Mouse (Mus musculus): ENCODE results near the gene Rgs13. TPM values are rescaled to one million over a fixed set of nuclear protein-coding genes. Genes with fewer than 3 reads are reported as not detected.

Rgs13 gene
- polyA plus RNA-seq, 1 experiment from 2014 or later = not detected

DNA sequence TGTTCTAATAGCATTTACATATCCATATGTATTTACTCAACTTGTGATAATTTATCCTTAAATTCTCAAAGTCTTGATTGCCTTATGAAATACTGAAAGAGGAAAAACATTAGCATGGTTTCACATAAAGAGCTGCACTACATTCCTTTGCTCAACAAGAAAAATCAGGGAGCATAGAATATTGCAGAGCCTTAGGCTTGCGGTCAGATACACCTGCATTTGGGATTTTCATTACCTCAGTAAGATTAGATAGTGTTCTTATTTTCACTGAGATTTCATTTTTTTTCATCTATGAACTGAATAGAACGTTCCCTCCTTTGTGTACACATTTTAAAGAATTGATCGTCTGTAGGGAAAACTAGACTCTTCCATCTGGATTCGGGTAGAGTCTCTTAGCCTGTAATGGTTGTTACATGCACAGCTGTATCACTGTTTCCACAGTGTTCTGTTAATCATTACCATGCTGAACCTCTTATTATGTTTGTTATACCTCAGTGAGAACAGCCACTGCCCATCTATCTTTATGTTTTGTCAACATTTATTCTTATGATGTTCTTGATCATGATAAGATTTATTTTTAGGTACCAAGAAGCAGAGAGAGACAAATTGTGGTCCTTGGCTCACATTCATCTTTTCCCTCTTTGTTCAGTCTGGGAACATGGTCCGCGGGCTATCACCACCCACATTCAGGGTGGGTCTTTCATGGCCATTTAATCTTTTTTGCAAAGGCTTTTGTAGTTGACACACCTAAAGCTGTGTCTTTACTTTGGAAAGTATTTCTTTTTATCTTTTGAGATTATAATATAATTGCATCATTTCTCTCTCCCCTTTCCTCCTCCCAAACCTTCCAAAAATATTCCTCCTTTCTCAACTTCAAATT, 61.1 kb downstream of the Rgs13 start:
- Histone ChIP-seq H3K27ac (ENCODE audit: low read length) (no peak overlapping the region), H3K4me1 (ENCODE audit: insufficient read depth, low read length) (no peaks in the 10 kb centered on the region), H3K36me3 (ENCODE audit: insufficient read depth, low read length) (no peaks in the 10 kb centered on the region), H3K9me3 (ENCODE audit: low read length) (no peaks in the 10 kb centered on the region), H3K4me2 (replicated peaks; ENCODE audit: low read depth, low read length) (no peak overlapping the region), H3K4me3 (ENCODE audit: low read length) (no peak overlapping the region), H3K9ac (replicated peaks; ENCODE audit: low read length) (no peak overlapping the region), H3K27me3 (ENCODE audit: insufficient read depth, low read length) (no peaks in the 10 kb centered on the region)
- no peak for ATAC-seq (ENCODE audit: low FRiP score, low TSS enrichment)
- WGBS = 77% methylated on average over 6 of the region's 6 CpGs

DNA sequence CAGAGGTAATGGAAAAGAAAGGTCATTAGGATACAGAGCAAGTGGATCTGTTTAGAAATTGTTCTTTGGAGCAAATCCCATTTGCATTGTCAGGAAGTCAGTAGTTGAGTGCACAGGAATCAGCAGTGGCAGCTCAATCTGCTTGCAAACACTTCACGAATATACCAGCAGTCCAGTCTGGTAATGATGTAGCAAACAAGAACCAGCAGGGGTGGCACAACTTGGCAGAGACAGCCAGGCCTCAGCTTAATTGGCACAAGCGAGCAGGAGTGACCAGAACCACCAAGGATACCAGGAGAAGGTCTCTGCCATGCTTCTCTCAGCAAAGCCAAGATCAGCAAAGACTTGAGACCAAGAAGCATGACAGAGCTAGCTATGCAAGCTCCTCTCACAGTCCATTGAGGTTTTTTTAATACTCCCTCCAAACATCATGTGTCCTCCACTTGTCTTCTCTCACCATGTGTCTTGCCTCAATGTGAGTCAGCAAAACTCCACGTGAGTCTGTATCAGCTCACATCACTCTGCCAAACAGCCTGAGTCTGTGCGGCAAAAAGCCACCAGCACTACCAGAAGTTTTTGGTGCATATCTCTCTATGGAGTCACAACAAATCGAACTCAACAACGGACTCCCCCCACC, 63.6 kb downstream of the Rgs13 start:
- WGBS = 75% methylated on average over 6 of the region's 6 CpGs
- Histone ChIP-seq H3K4me2 (replicated peaks; ENCODE audit: low read depth, low read length) (no peak overlapping the region), H3K4me3 (ENCODE audit: low read length) (no peak overlapping the region), H3K9me3 (ENCODE audit: low read length) (no peaks in the 10 kb centered on the region), H3K36me3 (ENCODE audit: insufficient read depth, low read length) (no peaks in the 10 kb centered on the region), H3K4me1 (ENCODE audit: insufficient read depth, low read length) (no peaks in the 10 kb centered on the region), H3K9ac (replicated peaks; ENCODE audit: low read length) (no peak overlapping the region), H3K27ac (ENCODE audit: low read length) (peak overlapping the region; percentile 18; the same call in 1 of the 2 replicates), H3K27me3 (ENCODE audit: insufficient read depth, low read length) (no peaks in the 10 kb centered on the region)
- ATAC-seq (ENCODE audit: low FRiP score, low TSS enrichment) = no peak

DNA sequence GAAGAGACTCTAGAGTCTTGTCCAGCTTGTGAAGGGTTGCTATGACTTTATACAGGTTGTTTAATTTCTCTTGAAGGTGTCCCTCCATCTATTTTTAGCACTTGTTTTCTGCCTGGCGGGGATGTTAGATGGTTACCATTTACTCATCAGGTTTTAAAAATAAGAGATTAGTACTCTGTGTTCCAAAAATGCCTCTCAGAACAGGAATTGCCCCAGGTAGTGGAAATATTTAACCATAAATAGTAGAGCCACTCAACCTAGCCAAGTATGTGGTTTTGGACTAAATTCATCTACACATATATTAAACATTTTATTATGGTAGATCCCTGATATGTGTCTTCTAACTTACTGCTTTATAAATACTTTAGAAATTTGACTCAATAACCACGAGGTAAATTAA, 64.2 kb downstream of the Rgs13 start:
- H3K4me1 ChIP-seq (ENCODE audit: insufficient read depth, low read length) = no peaks in the 10 kb centered on the region
- no peak overlapping the region for H3K4me2 ChIP-seq (replicated peaks; ENCODE audit: low read depth, low read length)
- no peak for ATAC-seq (ENCODE audit: low FRiP score, low TSS enrichment)
- H3K27me3 ChIP-seq (ENCODE audit: insufficient read depth, low read length) = no peaks in the 10 kb centered on the region
- no peak overlapping the region for H3K4me3 ChIP-seq (ENCODE audit: low read length)
- WGBS = 35% methylated on average over 2 of the region's 2 CpGs
- H3K36me3 ChIP-seq (ENCODE audit: insufficient read depth, low read length) = no peaks in the 10 kb centered on the region
- no peak overlapping the region for H3K9ac ChIP-seq (replicated peaks; ENCODE audit: low read length)
- H3K27ac ChIP-seq (ENCODE audit: low read length) = no peak overlapping the region
- H3K9me3 ChIP-seq (ENCODE audit: low read length) = no peaks in the 10 kb centered on the region

DNA sequence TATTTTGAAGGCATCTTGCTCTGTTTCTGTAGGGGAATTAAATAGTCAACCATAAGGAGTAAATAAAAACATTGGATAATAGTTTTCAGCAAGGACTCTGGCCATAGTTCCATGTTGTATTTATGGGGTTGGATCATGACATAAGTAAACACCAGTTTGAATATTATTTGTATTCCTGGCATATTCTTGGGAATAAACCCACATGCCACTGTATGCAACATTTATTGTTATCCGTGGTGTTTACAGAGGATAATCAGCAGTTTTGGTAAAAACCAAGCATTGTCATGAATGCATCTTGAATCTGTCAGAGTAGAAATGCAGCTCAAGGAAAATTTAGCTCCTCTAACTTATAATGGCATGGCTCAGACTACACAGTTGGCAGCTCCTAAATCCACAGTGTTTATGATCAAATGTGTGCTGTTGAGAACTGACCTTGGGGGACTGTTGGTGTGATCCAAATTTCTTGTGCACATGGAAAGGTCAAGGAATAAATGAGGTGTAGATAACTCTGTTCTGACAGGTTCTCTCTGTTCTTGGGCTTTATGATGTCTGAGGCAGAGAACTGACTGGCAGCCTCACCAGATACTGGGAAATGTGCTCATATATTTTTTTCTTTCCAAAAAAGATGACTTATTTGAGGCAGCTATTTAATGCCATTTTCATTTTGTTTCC, 78.4 kb downstream of the Rgs13 start:
- H3K27me3 ChIP-seq (ENCODE audit: insufficient read depth, low read length) = no peaks in the 10 kb centered on the region
- no peaks in the 10 kb centered on the region for H3K36me3 ChIP-seq (ENCODE audit: insufficient read depth, low read length)
- no peaks in the 10 kb centered on the region for H3K9me3 ChIP-seq (ENCODE audit: low read length)
- no peak for ATAC-seq (ENCODE audit: low FRiP score, low TSS enrichment)
- WGBS = 68% methylated on average over 1 of the region's 1 CpGs
- H3K27ac ChIP-seq (ENCODE audit: low read length) = no peak overlapping the region
- no peak overlapping the region for H3K4me2 ChIP-seq (replicated peaks; ENCODE audit: low read depth, low read length)
- H3K9ac ChIP-seq (replicated peaks; ENCODE audit: low read length) = no peak overlapping the region
- no peak overlapping the region for H3K4me3 ChIP-seq (ENCODE audit: low read length)
- no peaks in the 10 kb centered on the region for H3K4me1 ChIP-seq (ENCODE audit: insufficient read depth, low read length)

DNA sequence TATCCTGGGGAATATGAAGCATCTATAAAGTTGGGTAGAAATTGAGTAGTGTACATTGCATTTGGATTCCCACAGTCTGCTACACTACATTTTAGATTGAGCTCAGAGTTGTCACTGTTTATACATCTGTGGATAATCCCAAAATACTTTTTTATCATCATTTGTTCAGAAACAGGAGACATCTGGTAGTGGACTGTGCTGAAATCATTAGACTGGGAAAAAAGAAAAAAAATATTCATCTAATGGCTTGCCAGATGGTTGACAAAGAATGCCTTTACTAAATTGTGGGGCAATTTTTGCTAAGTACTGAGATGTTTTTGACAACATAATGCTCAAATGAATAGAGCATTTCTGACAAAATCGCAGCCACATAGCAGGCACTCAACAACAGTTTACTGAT, 86.8 kb downstream of the Rgs13 start:
- Histone ChIP-seq H3K4me1 (ENCODE audit: insufficient read depth, low read length) (no peaks in the 10 kb centered on the region), H3K4me3 (ENCODE audit: low read length) (no peak overlapping the region), H3K27ac (ENCODE audit: low read length) (no peak overlapping the region), H3K9me3 (ENCODE audit: low read length) (no peaks in the 10 kb centered on the region), H3K9ac (replicated peaks; ENCODE audit: low read length) (no peak overlapping the region), H3K27me3 (ENCODE audit: insufficient read depth, low read length) (no peaks in the 10 kb centered on the region), H3K4me2 (replicated peaks; ENCODE audit: low read depth, low read length) (no peak overlapping the region), H3K36me3 (ENCODE audit: insufficient read depth, low read length) (no peaks in the 10 kb centered on the region)
- no peak for ATAC-seq (ENCODE audit: low FRiP score, low TSS enrichment)
- WGBS = 81% methylated on average over 1 of the region's 1 CpGs

Other genes with a start within 250 kb of the Rgs13 start
- 26.0 and 33.2 TPM in 2 replicates for gene Rgs2, start 173.2 kb downstream of the Rgs13 start, polyA plus RNA-seq (2015; fragmentation: Nextera tagmentation; extraction: Ambion mirVana)
- gene Rgs1, start 71.9 kb upstream of the Rgs13 start, polyA plus RNA-seq (2015; fragmentation: Nextera tagmentation; extraction: Ambion mirVana) = not detected in 2 replicates